Mouse (Mus musculus): ENCODE measurements at regions not wholly inside any gene's neighbourhood (a gene's known extent, or its start where the extent isn't known, plus 50 kb on each side); places are given as distances from the start of the nearest gene placed in this dataset.

- TF ChIP-seq POLR2A (IDR thresholded peaks at IDR 0.05; ENCODE audit: borderline replicate concordance, extremely low read depth, insufficient read depth, insufficient read length, poor library complexity, severe bottlenecking) (no peak), CTCF (IDR thresholded peaks at IDR 0.05; ENCODE audit: borderline replicate concordance, extremely low read depth, insufficient read depth, insufficient read length) (no peak)
Measured at GRCm38 (mm10) chr10:21498143-21498542, 94.8 kb upstream of the 1700020N01Rik start.
